Mouse (Mus musculus) neural tube, embryonic 10.5 days (tissue): ENCODE data around the gene P4hb.
A peak's percentile ranks its signal among the peaks of the same experiment; 100 is the strongest.
"Not testable (repeated sequence)": the region's sequence is repeated elsewhere in the genome, so short reads cannot be mapped to it uniquely, and the experiment has no call there.

Experiments used
- DNase-seq: peaks from one replicate; pipeline ENCODE4 v3.0.0-alpha.2; 2017; ENCODE audit warnings: low spot score; ENCODE audit errors: extremely low spot score

The P4hb gene

DNA sequence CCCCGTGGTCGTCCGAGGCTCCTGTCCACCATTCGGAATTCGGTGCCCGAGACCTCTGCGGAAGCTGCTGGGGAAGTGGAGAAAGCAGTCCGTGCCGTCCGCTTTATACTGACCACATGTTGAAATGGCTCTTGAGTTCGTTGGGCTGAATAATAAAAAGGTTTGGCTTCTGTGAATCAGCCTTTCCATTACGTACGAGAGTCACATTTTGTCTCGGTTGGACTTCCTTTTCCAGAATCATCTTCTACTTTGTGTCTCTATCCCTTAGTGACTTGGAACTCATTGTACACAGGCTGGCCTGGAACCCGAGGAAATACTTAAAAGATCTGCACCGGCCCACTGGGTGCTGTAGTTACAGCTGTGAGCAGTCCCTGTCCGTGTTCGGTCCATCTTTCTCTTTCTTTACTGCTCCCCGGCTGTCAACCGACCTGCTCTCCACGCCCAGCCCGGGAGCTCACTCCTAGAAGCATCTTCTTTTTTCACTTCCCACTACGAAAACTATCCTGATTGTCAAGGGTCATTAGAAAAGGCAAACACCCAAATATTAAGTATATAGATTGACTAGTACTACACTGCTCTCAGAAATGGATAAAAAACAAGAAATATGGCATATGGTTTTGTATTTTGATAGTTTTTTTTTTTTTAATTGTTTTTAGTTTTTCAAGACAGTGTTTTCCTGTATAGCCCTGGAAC is 678 bp upstream of the P4hb start:
- DNase-seq, result peak; percentile 38

GRCm38 (mm10) chr11:120572417-120572751 is 669 bp downstream of the P4hb start:
- no peak for DNase-seq

DNA sequence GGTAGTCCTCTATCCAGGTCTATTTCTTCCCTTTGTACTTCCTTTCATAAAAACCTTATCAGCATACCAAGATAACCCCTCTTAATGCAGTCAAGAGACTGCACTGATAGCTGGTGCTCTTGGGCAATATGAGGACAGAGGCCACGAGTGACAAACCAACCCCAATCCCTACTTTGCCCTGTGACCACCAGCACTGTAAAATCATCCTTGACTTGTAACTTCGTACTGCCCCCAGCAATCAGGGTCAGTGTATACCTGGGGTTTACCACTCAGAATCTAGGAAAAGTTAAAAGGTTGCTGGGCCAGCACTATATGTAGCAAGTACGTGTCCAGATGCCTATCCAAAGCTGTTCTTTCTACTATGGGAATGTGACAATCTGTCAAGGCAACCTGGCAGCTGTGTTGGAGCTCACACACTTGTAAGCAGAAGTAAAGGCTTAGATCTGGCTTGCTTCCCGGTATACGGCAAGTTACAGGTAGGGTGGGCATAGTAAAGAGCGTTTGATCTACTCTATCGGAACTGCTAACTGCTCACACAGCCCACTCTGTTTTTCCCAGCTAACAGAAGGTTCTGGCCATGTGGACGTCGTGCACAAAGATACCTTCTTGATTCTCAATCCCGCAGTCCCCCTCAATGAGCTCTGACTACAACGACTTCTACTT is 1.2 kb downstream of the P4hb start:
- no peak for DNase-seq

- no peak for DNase-seq
These were observed 1.9 kb downstream of the P4hb start for GRCm38 (mm10) chr11:120571122-120571521.

DNA sequence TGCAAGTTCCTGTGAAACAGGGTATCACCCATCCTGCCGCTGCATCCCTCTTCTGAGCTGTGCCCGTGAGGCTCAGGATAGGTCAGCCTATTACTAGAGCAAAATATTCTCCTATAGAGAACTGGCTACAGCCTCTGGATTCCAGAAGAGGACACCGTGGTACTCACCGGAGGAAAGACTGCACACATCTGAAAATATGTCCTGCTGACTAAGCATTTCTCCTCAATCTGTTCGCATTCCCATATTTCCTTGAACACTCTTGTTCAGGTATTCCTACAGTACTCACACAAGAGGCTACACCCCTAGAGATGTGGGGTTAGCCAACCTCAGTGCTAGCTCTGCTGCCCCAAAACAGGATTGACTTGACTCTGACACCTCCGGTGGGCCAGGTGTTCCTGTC is 4.7 kb downstream of the P4hb start:
- no peak for DNase-seq

GRCm38 (mm10) chr11:120565114-120565513 is 7.9 kb downstream of the P4hb start:
- no peak for DNase-seq

GRCm38 (mm10) chr11:120562949-120563348 is 10.1 kb downstream of the P4hb start:
- DNase-seq, result no peak

GRCm38 (mm10) chr11:120560952-120561728 is 11.9 kb downstream of the P4hb start:
- DNase-seq, result no peak

- not testable (repeated sequence) for DNase-seq
These were observed 14.2 kb downstream of the P4hb start for GRCm38 (mm10) chr11:120558843-120559242.

GRCm38 (mm10) chr11:120555260-120555659 is 17.8 kb downstream of the P4hb start:
- DNase-seq, result no peak

- DNase-seq, result no peak
These were observed 18.2 kb downstream of the P4hb start for GRCm38 (mm10) chr11:120554834-120555233.

- no peak for DNase-seq
These were observed 20.3 kb downstream of the P4hb start for GRCm38 (mm10) chr11:120552736-120553135.

- DNase-seq, result no peak
These were observed 22.1 kb downstream of the P4hb start, which contains the start of gene Ppp1r27 for GRCm38 (mm10) chr11:120550810-120551440. Gene Ppp1r27, minus strand, starts transcription at chr11:120551132.

DNA sequence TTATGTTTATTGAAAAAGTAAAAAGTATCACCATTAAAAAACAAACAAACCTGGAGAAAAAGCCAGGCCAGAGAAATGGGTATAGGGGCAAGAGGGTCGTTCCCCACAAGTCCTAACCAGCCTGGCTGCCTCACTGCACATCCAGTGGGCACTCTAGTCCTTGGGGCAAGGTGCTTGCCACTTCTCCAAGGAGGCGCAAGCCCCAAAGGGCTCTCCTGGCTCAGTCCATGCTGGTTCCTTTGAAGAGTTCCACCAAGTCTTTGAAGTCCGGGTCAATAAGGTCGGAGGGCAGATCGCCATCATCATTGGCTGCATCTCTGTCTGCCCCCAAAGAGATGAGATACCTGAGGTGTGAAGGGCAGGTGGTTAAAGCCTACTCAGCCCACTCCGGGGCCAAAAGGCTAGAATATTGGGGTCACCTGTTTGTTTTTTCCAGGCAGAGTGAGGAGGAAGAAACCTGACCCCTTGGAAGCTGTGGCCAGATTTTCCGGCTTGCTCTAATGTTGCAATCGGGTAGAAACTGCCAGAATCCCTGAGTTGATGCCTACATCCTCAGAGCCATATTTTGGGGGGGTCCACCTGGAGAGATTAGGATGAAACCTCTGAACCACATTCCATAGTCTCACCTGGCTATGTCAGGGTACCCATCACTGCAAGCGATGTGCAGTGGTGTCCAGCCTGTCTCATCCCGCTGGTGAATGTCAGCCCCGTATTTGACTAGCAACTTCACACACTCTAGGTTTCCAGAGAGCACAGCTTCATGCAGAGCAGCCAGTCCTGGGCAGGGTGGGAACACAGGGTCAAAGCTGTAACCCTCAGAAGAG is 22.9 kb downstream of the P4hb start:
- DNase-seq, result no peak

- DNase-seq, result peak; percentile 89
These were observed 23.7 kb downstream of the P4hb start, which contains the start of gene Mcrip1 for GRCm38 (mm10) chr11:120549168-120549945. Gene Mcrip1, minus strand, starts transcription at chr11:120549727.

GRCm38 (mm10) chr11:120548786-120549167 is 24.3 kb downstream of the P4hb start:
- DNase-seq, result no peak

GRCm38 (mm10) chr11:120548214-120548613 is 24.8 kb downstream of the P4hb start:
- no peak for DNase-seq

- DNase-seq, result no peak
These were observed 25.6 kb downstream of the P4hb start for GRCm38 (mm10) chr11:120547469-120547868.

GRCm38 (mm10) chr11:120545964-120546363 is 27.1 kb downstream of the P4hb start:
- no peak for DNase-seq

DNA sequence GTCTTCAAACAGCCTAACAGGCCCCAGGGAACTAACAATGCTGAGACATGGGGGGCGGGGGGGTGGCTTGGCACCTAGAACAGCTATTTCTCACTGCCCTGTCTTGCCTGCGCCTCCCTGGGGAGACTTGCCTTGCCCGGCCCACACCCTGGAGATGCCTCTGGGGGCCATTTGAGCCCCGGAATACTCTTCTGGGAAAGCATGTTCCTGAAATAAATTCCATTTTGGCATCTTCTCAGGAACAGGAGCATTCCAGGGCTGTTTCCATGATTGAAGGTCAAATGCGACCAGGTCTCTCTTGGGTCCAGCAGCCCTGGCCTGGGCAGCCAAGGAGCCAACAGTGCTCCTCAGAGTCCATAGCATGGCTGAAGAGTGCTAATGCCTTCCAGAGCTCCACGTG is 30.7 kb downstream of the P4hb start:
- DNase-seq, result no peak
